Mouse (Mus musculus) megakaryocyte, embryonic 14.5 days (primary cell): ENCODE results near the gene Mycbpap.

Experiments used
- FLI1 ChIP-seq: IDR thresholded peaks from 2 replicates; pipeline ENCODE4 v1.6.1; 2012; ENCODE audit warnings: low read length, inconsistent platforms, mixed read lengths
- GATA1 ChIP-seq: IDR thresholded peaks from 3 replicates; pipeline ENCODE4 v1.6.1; 2012; ENCODE audit warnings: mixed read lengths, low read length, inconsistent platforms, borderline replicate concordance

DNA sequence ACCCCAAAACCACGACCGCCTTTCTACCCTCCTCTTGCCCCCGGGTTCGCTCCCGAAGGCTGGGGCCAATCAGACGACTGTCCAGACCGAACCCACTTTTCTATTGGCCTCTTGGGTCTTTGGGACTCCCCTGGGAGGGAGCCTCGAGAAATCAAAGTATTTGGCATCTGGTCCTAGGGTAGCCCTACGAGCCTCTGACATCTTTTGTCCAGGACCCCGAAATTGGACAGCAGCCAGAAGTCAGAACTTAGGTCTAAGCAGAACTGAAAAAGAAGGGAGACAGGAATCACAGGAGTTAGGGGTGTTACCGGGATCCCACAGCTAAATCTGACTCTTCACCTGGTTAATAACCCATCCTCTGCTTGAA lies 47.0 kb downstream of the Mycbpap start:
- TF ChIP-seq GATA1 (no peak), FLI1 (no peak)
